Mouse (Mus musculus) embryonic facial prominence, embryonic 11.5 days (tissue): ENCODE measurements around the gene Snx18. TPM values are rescaled to one million over a fixed set of nuclear protein-coding genes. Genes with fewer than 3 reads are reported as not detected.
A peak's percentile ranks its signal among the peaks of the same experiment; 100 is the strongest.

Experiments
- ATAC-seq: fragments of 200-750 bp; cut with Nextera tagmentation; replicated peaks from 2 replicates; pipeline ENCODE4 v1.8.0; 2017; ENCODE audit warnings: low read depth; ENCODE audit not compliant: insufficient number of reproducible peaks, low FRiP score, low TSS enrichment
- DNase-seq: peaks from one replicate; pipeline ENCODE4 v3.0.0-alpha.2; 2015; ENCODE audit warnings: low spot score
- H3K27ac ChIP-seq: fragments of 300-500 bp; sonication (generic); replicated peaks from 2 replicates; pipeline ENCODE4 v1.5.1; 2014; ENCODE audit warnings: mild to moderate bottlenecking, low read depth, low read length, control low read depth
- H3K27me3 ChIP-seq: fragments of 300-500 bp; sonication (generic); 2 replicates; pipeline ENCODE4 v1.6.1; 2014; ENCODE audit warnings: mild to moderate bottlenecking, low read length, moderate library complexity, mixed read lengths; ENCODE audit not compliant: control insufficient read depth, insufficient read depth
- H3K36me3 ChIP-seq: fragments of 300-500 bp; sonication (generic); replicated peaks from 2 replicates; pipeline ENCODE4 v1.6.1; 2014; ENCODE audit warnings: low read depth, mild to moderate bottlenecking, low read length, moderate library complexity, mixed read lengths; ENCODE audit not compliant: control insufficient read depth, insufficient read depth
- H3K4me1 ChIP-seq: fragments of 300-500 bp; sonication (generic); 2 replicates; pipeline ENCODE4 v1.6.1; 2014; ENCODE audit warnings: low read length, mixed read lengths; ENCODE audit not compliant: control insufficient read depth, insufficient read depth
- H3K4me2 ChIP-seq: fragments of 300-500 bp; sonication (generic); 2 replicates; pipeline ENCODE4 v1.6.1; 2014; ENCODE audit warnings: low read depth, mild to moderate bottlenecking, control low read depth, low read length, moderate library complexity
- H3K4me3 ChIP-seq: fragments of 300-500 bp; sonication (generic); 2 replicates; pipeline ENCODE4 v1.5.1; 2014; ENCODE audit warnings: low read depth, low read length, control low read depth
- H3K9ac ChIP-seq: fragments of 300-500 bp; sonication (generic); replicated peaks from 2 replicates; pipeline ENCODE4 v1.6.1; 2014; ENCODE audit warnings: mild to moderate bottlenecking, control low read depth, low read length
- H3K9me3 ChIP-seq: fragments of 300-500 bp; sonication (generic); replicated peaks from 2 replicates; pipeline ENCODE4 v1.6.1; 2016; ENCODE audit warnings: mild to moderate bottlenecking, low read length, inconsistent platforms, mixed read lengths; ENCODE audit not compliant: control insufficient read depth
- WGBS: fragments of 180-500 bp; shearing (Covaris S2); extraction: QIAGEN DNeasy Blood & Tissue Kit; methylation state at CpG from one replicate; pipeline ENCODE4 v1.1.7; 2014; 5-methylcytosine and 5-hydroxymethylcytosine counted together
- polyA plus RNA-seq: library from polyadenylated mRNA; unstranded; fragments of >200 nt; fragmentation: Nextera tagmentation; extraction: Ambion mirVana; gene quantifications from 2 replicates; pipeline ENCODE4 v1.2.1, GENCODE M21; 2014

Gene Snx18
- polyA plus RNA-seq, 1 experiment from 2014 or later, result 34.7 TPM

GRCm38 (mm10) chr13:113613882-113614281, 4.5 kb downstream of the Snx18 start:
- Histone ChIP-seq H3K9ac (no peak overlapping the region), H3K27me3 (no peaks in the 10 kb centered on the region), H3K27ac (no peak overlapping the region), H3K9me3 (no peaks in the 10 kb centered on the region), H3K36me3 (no peaks in the 10 kb centered on the region), H3K4me3 (peak overlapping the region; percentile 82; the same call in 1 of the 2 replicates), H3K4me2 (peak overlapping the region; percentile 24), H3K4me1 (peaks cover 9% of the 10 kb centered on the region)
- no peak for ATAC-seq
- 39% methylated on average over 10 of the region's 10 CpGs for WGBS
- no peak for DNase-seq

- WGBS, result 28% methylated on average over 12 of the region's 12 CpGs
- H3K4me3 ChIP-seq, result peak overlapping the region; percentile 5
- DNase-seq, result peak; percentile 75
- no peaks in the 10 kb centered on the region for H3K27me3 ChIP-seq
- peak overlapping the region; percentile 23; the same call in 1 of the 2 replicates for H3K27ac ChIP-seq
- H3K9me3 ChIP-seq, result no peaks in the 10 kb centered on the region
- no peaks in the 10 kb centered on the region for H3K36me3 ChIP-seq
- peaks cover 9% of the 10 kb centered on the region for H3K4me1 ChIP-seq
- peak overlapping the region; percentile 24 for H3K4me2 ChIP-seq
- no peak overlapping the region for H3K9ac ChIP-seq
- ATAC-seq, result no peak
Observed at GRCm38 (mm10) chr13:113613341-113613740, 5.0 kb downstream of the Snx18 start.

- Histone ChIP-seq H3K4me3 (no peak overlapping the region), H3K4me1 (peaks cover 8% of the 10 kb centered on the region)
Observed at GRCm38 (mm10) chr13:113612141-113612950, 6.0 kb downstream of the Snx18 start.

GRCm38 (mm10) chr13:113610732-113611500, 7.4 kb downstream of the Snx18 start:
- no peak for DNase-seq
- Histone ChIP-seq H3K9ac (no peak overlapping the region), H3K4me3 (no peak overlapping the region), H3K9me3 (no peaks in the 10 kb centered on the region), H3K4me1 (no peaks in the 10 kb centered on the region), H3K27me3 (no peaks in the 10 kb centered on the region), H3K27ac (no peak overlapping the region), H3K4me2 (no peak overlapping the region), H3K36me3 (no peaks in the 10 kb centered on the region)
- 80% methylated on average over 13 of the region's 13 CpGs for WGBS
- no peak for ATAC-seq

More at GRCm38 (mm10) chr13:113612141-113612950, 6.0 kb downstream of the Snx18 start:
- Histone ChIP-seq H3K4me2 (no peak overlapping the region; the same call in 1 of the 2 replicates), H3K9ac (no peak overlapping the region), H3K36me3 (no peaks in the 10 kb centered on the region), H3K27me3 (no peaks in the 10 kb centered on the region), H3K9me3 (no peaks in the 10 kb centered on the region), H3K27ac (no peak overlapping the region)
- DNase-seq (no peak), ATAC-seq (no peak)
- WGBS, result 52% methylated on average over 24 of the region's 24 CpGs

GRCm38 (mm10) chr13:113609429-113609828, 8.9 kb downstream of the Snx18 start:
- Histone ChIP-seq H3K9me3 (no peaks in the 10 kb centered on the region), H3K36me3 (no peaks in the 10 kb centered on the region), H3K27me3 (no peaks in the 10 kb centered on the region), H3K9ac (no peak overlapping the region), H3K4me1 (no peaks in the 10 kb centered on the region), H3K4me3 (no peak overlapping the region), H3K27ac (no peak overlapping the region), H3K4me2 (no peak overlapping the region)
- ATAC-seq, result no peak
- DNase-seq, result no peak
- WGBS, result 83% methylated on average over 3 of the region's 3 CpGs

GRCm38 (mm10) chr13:113607821-113608220, 10.5 kb downstream of the Snx18 start:
- Histone ChIP-seq H3K9me3 (no peaks in the 10 kb centered on the region), H3K4me1 (no peaks in the 10 kb centered on the region), H3K4me3 (no peak overlapping the region), H3K27ac (no peak overlapping the region), H3K4me2 (no peak overlapping the region), H3K36me3 (no peaks in the 10 kb centered on the region), H3K27me3 (no peaks in the 10 kb centered on the region), H3K9ac (no peak overlapping the region)
- WGBS, result 86% methylated on average over 4 of the region's 4 CpGs
- no peak for ATAC-seq
- DNase-seq, result no peak

- Histone ChIP-seq H3K27me3 (no peaks in the 10 kb centered on the region), H3K4me2 (no peak overlapping the region), H3K9ac (no peak overlapping the region), H3K27ac (no peak overlapping the region), H3K36me3 (no peaks in the 10 kb centered on the region), H3K4me1 (no peaks in the 10 kb centered on the region), H3K9me3 (no peaks in the 10 kb centered on the region), H3K4me3 (no peak overlapping the region)
- ATAC-seq (no peak), DNase-seq (no peak)
- WGBS, result 92% methylated on average over 7 of the region's 7 CpGs
Observed at GRCm38 (mm10) chr13:113607371-113607770, 11.0 kb downstream of the Snx18 start.
